Mouse (Mus musculus): ENCODE data around the gene A930033H14Rik. TPM values are rescaled to one million over a fixed set of nuclear protein-coding genes. Genes with fewer than 3 reads are reported as not detected.
A peak's percentile ranks its signal among the peaks of the same experiment; 100 is the strongest.

Gene A930033H14Rik
- total RNA-seq, 2 experiments from 2014 or later = 3.2 to 4.2 TPM

- TF ChIP-seq CTCF (IDR thresholded peaks at IDR 0.05) = no peak
- no peak for DNase-seq (ENCODE audit: extremely low spot score in 1 of 2, low spot score in 2 of 2)
- intact Hi-C loops (cut with DNase I) = no loop called here
Observed at GRCm38 (mm10) chr10:69223232-69223631, 10.3 kb upstream of the A930033H14Rik start.

GRCm38 (mm10) chr10:69221955-69222354 lies 9.1 kb upstream of the A930033H14Rik start:
- Histone ChIP-seq H3K4me3 (no peak overlapping the region), H3K27ac (no peak overlapping the region)
- no peak for TF ChIP-seq CTCF (IDR thresholded peaks at IDR 0.05)
- intact Hi-C loops (cut with DNase I) = no loop called here
- DNase-seq (ENCODE audit: extremely low spot score in 1 of 2, low spot score in 2 of 2) = no peak

More at GRCm38 (mm10) chr10:69223232-69223631, 10.3 kb upstream of the A930033H14Rik start:
- no peak overlapping the region for H3K27ac ChIP-seq
- no peak overlapping the region for H3K4me3 ChIP-seq

- Histone ChIP-seq H3K4me3 (no peak overlapping the region), H3K27ac (no peak overlapping the region)
- TF ChIP-seq CTCF (IDR thresholded peaks at IDR 0.05) = no peak
- DNase-seq (ENCODE audit: extremely low spot score in 1 of 2, low spot score in 2 of 2) = no peak
- intact Hi-C loops (cut with DNase I) = no loop called here
Observed at GRCm38 (mm10) chr10:69221148-69221547, 8.2 kb upstream of the A930033H14Rik start.

GRCm38 (mm10) chr10:69220296-69220695 lies 7.4 kb upstream of the A930033H14Rik start:
- TF ChIP-seq CTCF (IDR thresholded peaks at IDR 0.05) = no peak
- intact Hi-C loops (cut with DNase I) = no loop called here
- no peak overlapping the region for H3K4me3 ChIP-seq
- no peak overlapping the region for H3K27ac ChIP-seq
- no peak for DNase-seq (ENCODE audit: extremely low spot score in 1 of 2, low spot score in 2 of 2)

- TF ChIP-seq CTCF (IDR thresholded peaks at IDR 0.05) = no peak
- intact Hi-C loops (cut with DNase I) = no loop called here
- Histone ChIP-seq H3K27ac (no peak overlapping the region), H3K4me3 (no peak overlapping the region)
- DNase-seq (ENCODE audit: extremely low spot score in 1 of 2, low spot score in 2 of 2) = no peak
Observed at GRCm38 (mm10) chr10:69219289-69219626, 6.4 kb upstream of the A930033H14Rik start.

- TF ChIP-seq CTCF (IDR thresholded peaks at IDR 0.05) = no peak
- intact Hi-C loops (cut with DNase I) = no loop called here
Observed at GRCm38 (mm10) chr10:69218458-69219288, 5.8 kb upstream of the A930033H14Rik start.

GRCm38 (mm10) chr10:69217127-69217690 lies 4.3 kb upstream of the A930033H14Rik start:
- no peak overlapping the region for H3K4me3 ChIP-seq
- intact Hi-C loops (cut with DNase I) = no loop called here
- no peak overlapping the region for H3K27ac ChIP-seq
- TF ChIP-seq CTCF (IDR thresholded peaks at IDR 0.05) = no peak
- DNase-seq (ENCODE audit: extremely low spot score in 1 of 2, low spot score in 2 of 2) = no peak

More at GRCm38 (mm10) chr10:69218458-69219288, 5.8 kb upstream of the A930033H14Rik start:
- Histone ChIP-seq H3K27ac (no peak overlapping the region), H3K4me3 (no peak overlapping the region)
- no peak for DNase-seq (ENCODE audit: extremely low spot score in 1 of 2, low spot score in 2 of 2)

- intact Hi-C loops (cut with DNase I) = loop anchor here (2.0 kb wide), 1 partner anchor 27 kb away; no protein-coding TSS in a partner anchor
- no peak for DNase-seq (ENCODE audit: extremely low spot score in 1 of 2, low spot score in 2 of 2)
- peak overlapping the region; percentile 79 for H3K4me3 ChIP-seq
- H3K27ac ChIP-seq = peak overlapping the region; percentile 96
- TF ChIP-seq CTCF (IDR thresholded peaks at IDR 0.05) = no peak
Observed at GRCm38 (mm10) chr10:69213986-69214385, 1.1 kb upstream of the A930033H14Rik start.

GRCm38 (mm10) chr10:69213451-69213877 lies 566 bp upstream of the A930033H14Rik start:
- no peak for TF ChIP-seq CTCF (IDR thresholded peaks at IDR 0.05)
- peak overlapping the region; percentile 79 for H3K4me3 ChIP-seq
- intact Hi-C loops (cut with DNase I) = loop anchor here (2.0 kb wide), 1 partner anchor 27 kb away; no protein-coding TSS in a partner anchor
- peak overlapping the region; percentile 96 for H3K27ac ChIP-seq
- no peak for DNase-seq (ENCODE audit: extremely low spot score in 1 of 2, low spot score in 2 of 2)

- peak overlapping the region; percentile 79 for H3K4me3 ChIP-seq
- peak; percentile 17 to 23 for DNase-seq (ENCODE audit: extremely low spot score in 1 of 2, low spot score in 2 of 2)
- H3K27ac ChIP-seq = peak overlapping the region; percentile 96
- TF ChIP-seq CTCF (IDR thresholded peaks at IDR 0.05) = no peak
- intact Hi-C loops (cut with DNase I) = loop anchor here (2.0 kb wide), 1 partner anchor 25 kb away; no protein-coding TSS in a partner anchor
Observed at GRCm38 (mm10) chr10:69211976-69212375, 922 bp downstream of the A930033H14Rik start.

GRCm38 (mm10) chr10:69211560-69211959 lies 1.3 kb downstream of the A930033H14Rik start:
- no peak for TF ChIP-seq CTCF (IDR thresholded peaks at IDR 0.05)
- intact Hi-C loops (cut with DNase I) = no loop called here

GRCm38 (mm10) chr10:69210659-69211058 lies 2.2 kb downstream of the A930033H14Rik start:
- DNase-seq (ENCODE audit: extremely low spot score in 1 of 2, low spot score in 2 of 2) = no peak
- H3K27ac ChIP-seq = no peak overlapping the region
- intact Hi-C loops (cut with DNase I) = no loop called here

More at GRCm38 (mm10) chr10:69211560-69211959, 1.3 kb downstream of the A930033H14Rik start:
- DNase-seq (ENCODE audit: extremely low spot score in 1 of 2, low spot score in 2 of 2) = no peak
- H3K27ac ChIP-seq = peak overlapping the region; percentile 96; the same call in 1 of the 2 replicates
- peak overlapping the region; percentile 79 for H3K4me3 ChIP-seq

More at GRCm38 (mm10) chr10:69210659-69211058, 2.2 kb downstream of the A930033H14Rik start:
- no peak overlapping the region for H3K4me3 ChIP-seq
- no peak for TF ChIP-seq CTCF (IDR thresholded peaks at IDR 0.05)

Measured in left cerebral cortex, adult 2 months (tissue).